Mouse (Mus musculus) lung, postnatal 0 days (tissue): ENCODE data around the gene Ctnnbl1.

Experiments used
- CTCF ChIP-seq: IDR thresholded peaks from 2 replicates; pipeline ENCODE4 v1.5.1; 2016; ENCODE audit warnings: antibody characterized with exemption, mild to moderate bottlenecking
- EP300 ChIP-seq: IDR thresholded peaks from 2 replicates; pipeline ENCODE4 v1.6.1; 2016; ENCODE audit warnings: antibody characterized with exemption, mild to moderate bottlenecking, control low read depth

- no peak for TF ChIP-seq CTCF
- TF ChIP-seq EP300 = no peak
Measured at GRCm38 (mm10) chr2:157805091-157805490, 67.9 kb downstream of the Ctnnbl1 start.
